Mouse (Mus musculus): ENCODE results near the gene Parvg. TPM values are rescaled to one million over a fixed set of nuclear protein-coding genes. Genes with fewer than 3 reads are reported as not detected.
A peak's percentile ranks its signal among the peaks of the same experiment; 100 is the strongest.
"Not testable (repeated sequence)": the region's sequence is repeated elsewhere in the genome, so short reads cannot be mapped to it uniquely, and the experiment has no call there.

Parvg gene
- 100 to 1,000 TPM in 3 of 26 experiments, 10 to 100 TPM in 23; 12.5 to 120 (median 49.7) TPM for total RNA-seq (2018; cell fraction: chromatin; rRNA removed)
- 10 to 100 TPM; 40.5 to 86.9 (median 62.3) TPM for total RNA-seq (2018; cell fraction: cytosol; rRNA removed)
- 10 to 100 TPM; 15.2 to 83.3 (median 47.6) TPM for total RNA-seq (2018; cell fraction: nucleus; rRNA removed)
- polyA plus RNA-seq (2018) = 52.4 to 63.9 TPM (median 59.6 TPM) in 3 replicates

DNA sequence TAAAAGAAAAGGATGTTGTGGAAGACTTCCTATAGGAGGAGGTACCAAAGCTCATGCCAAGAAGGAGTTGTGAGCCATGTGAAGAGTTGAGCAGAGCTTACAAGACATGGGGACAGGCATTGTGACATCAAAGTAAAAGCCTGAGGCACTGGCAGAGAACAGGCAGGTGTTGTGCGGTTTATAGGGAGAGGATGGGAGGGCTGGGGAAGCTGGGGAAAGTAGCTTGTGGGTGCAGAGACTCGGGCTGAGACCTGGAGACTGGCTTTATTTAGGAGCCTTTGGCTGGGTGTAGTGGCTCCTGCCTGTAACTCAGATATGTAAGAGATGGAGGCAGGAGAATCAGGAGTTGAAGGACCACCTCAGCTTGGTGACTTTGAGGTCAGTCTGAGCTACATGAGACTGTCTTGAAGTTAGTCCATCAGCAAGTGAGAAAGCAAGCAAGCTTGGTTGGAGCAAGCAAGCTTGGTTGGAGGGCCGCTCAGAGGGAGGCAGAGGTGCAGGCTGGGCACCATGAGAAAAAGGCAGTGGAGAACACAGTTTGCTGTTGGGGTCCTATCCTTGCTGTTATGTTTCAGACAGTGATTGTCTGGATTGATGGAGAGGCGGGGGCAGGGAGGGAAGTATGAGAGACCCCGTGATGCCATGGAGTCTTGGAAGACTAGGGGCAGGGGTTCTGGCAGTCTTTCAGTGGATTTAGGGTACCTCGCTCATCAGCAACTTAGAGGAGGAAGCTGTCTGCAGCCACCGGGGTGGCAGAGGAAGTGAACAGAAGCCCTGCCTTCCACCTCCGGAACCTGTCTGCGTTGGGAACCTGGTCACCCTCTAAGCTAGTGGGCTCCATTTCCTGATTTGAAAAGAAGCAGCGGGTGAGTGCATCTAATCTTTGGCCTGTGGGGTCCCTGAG, at the start of gene Parvg:
Gene Parvg (plus strand): TSS at position 61 of the 904 bp plus-strand sequence.
- WGBS (ENCODE audit: missing documents) = 21% methylated on average over 10 of the region's 10 CpGs
- Histone ChIP-seq H3K79me2 (ENCODE audit: inconsistent target) (peaks cover 10% of the 10 kb centered on the region; the same call in 1 of the 2 replicates), H3K36me3 (ENCODE audit: inconsistent target) (peaks cover 27% of the 10 kb centered on the region), H3K27ac (peak within 1 kb of the TSS; percentile 96), H3K4me3 (ENCODE audit: inconsistent target) (peak within 1 kb of the TSS; percentile 82)

DNA sequence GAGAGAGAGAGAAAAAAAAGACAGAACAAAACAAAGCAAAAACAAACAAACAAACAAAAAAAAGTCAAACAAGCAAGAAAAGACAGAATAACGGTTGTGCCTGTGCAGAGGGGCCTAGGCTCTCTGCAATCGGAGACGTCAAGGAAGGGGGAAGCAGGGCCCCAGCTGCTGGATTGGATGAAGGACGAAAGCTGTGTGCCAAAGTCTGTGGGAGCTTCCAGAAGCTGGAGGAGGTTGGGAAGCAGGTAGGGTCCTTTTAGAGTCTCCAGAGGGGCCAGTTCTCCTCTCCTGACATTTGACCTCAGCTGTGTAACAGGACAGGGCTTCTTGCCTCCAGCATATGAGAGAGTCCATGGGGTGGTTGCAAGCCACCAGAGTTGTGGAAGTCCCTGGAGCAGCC, 47.8 kb upstream of the Parvg start:
- Histone ChIP-seq H3K27ac (no peak overlapping the region), H3K79me2 (ENCODE audit: inconsistent target) (no peaks in the 10 kb centered on the region), H3K4me3 (ENCODE audit: inconsistent target) (no peak overlapping the region), H3K36me3 (ENCODE audit: inconsistent target) (peaks cover 14% of the 10 kb centered on the region; the same call in 1 of the 2 replicates)
- 94% methylated on average over 4 of the region's 4 CpGs for WGBS (ENCODE audit: missing documents)

DNA sequence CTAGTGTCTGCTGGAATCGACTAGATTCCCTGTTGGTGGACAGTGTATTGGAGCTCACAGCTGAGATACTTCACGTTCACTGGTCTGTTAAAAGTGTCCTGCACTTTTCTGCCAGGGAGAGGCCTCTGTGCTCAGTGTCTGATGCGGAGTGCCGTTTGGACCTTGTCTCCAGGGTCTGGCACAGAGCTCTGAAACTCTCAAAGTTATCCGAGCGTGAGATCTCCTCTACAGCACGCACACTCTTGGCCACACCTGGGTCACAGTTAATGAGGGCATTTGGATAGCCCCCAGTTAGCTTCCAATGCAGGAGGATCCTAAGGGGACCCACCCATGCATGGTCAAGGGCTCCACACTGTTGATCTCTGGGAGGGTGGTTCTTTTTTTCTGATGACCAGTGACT, 45.7 kb upstream of the Parvg start:
- Histone ChIP-seq H3K4me3 (ENCODE audit: inconsistent target) (no peak overlapping the region), H3K27ac (no peak overlapping the region), H3K36me3 (ENCODE audit: inconsistent target) (peaks cover 13% of the 10 kb centered on the region), H3K79me2 (ENCODE audit: inconsistent target) (no peaks in the 10 kb centered on the region)
- WGBS (ENCODE audit: missing documents) = 96% methylated on average over 7 of the region's 7 CpGs

DNA sequence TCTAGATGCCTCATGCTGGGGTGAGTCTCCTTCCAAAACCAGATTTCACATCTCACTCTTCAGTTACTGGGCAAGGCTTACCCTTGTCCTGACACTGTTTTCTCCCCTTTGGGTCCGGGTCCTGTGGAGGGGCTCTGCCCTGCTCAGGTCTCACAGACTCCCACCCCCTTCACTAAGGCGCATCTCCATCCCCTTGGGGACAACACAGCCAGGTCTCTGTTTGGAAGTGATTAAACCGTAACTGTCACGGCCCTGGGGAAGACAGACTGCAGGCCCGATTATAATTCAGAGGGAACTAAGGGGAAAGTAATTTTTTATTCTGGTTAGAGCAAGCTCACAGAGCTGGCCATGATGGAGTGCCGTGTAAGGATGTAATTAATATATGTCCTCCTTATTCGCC, 45.2 kb upstream of the Parvg start:
- WGBS (ENCODE audit: missing documents) = 92% methylated on average over 7 of the region's 7 CpGs
- H3K36me3 ChIP-seq (ENCODE audit: inconsistent target) = peaks cover 15% of the 10 kb centered on the region
- H3K79me2 ChIP-seq (ENCODE audit: inconsistent target) = no peaks in the 10 kb centered on the region
- no peak overlapping the region for H3K27ac ChIP-seq
- no peak overlapping the region for H3K4me3 ChIP-seq (ENCODE audit: inconsistent target)

DNA sequence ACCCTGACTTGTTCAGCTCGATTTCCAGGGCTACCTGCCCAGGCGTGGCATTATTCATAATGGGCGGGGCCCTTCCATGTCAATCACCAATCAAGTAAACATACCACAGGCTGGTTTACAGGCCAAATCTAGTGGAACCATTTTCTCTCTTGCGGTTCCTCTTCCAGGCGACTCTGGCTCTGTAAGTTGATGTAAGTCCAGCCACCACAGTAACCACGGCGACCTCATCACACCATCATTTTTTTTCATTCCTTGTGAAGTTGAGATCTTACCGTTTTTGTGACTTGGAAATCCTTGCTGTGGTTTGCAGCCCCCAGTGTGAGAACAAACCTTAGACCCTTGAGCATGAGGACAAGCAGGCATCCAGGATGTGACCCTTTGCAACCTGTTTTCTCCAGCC, 43.5 kb upstream of the Parvg start:
- no peak overlapping the region for H3K27ac ChIP-seq
- H3K36me3 ChIP-seq (ENCODE audit: inconsistent target) = peaks cover 15% of the 10 kb centered on the region
- 25% methylated on average over 8 of the region's 8 CpGs for WGBS (ENCODE audit: missing documents)
- no peak overlapping the region for H3K4me3 ChIP-seq (ENCODE audit: inconsistent target)
- H3K79me2 ChIP-seq (ENCODE audit: inconsistent target) = no peaks in the 10 kb centered on the region

DNA sequence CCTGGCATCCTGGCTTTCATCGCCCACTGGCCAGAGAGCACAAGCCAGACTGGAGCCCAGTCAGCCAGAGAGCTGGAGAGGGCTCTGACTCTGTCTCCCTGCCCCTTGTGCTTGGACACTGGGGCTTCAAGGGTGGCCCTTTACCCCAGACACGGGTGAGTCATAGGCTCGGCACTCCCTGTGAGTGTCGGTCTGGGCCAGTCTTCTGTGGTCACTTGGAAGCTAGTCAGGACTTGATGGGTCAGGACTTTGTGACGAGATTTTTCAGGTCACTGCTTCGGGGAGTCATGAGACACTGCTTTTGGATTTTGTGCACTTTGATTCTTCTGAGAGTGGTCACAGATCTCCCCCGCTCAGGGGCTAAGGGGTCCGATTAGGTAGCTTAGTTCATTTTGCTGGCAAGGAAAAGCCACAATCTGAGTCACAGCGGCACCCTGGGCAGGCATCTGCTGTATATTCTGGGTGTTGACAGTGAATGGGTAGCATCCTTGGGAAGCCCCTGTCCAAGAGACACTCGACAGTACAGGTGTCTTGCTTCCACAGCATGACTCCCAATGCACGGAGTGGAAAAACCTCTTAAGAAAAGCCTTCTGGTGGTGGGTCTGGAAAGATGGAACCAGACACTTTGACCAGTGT, 43.0 kb upstream of the Parvg start:
- WGBS (ENCODE audit: missing documents) = 79% methylated on average over 11 of the region's 11 CpGs
- Histone ChIP-seq H3K27ac (no peak overlapping the region), H3K4me3 (ENCODE audit: inconsistent target) (no peak overlapping the region), H3K79me2 (ENCODE audit: inconsistent target) (no peaks in the 10 kb centered on the region), H3K36me3 (ENCODE audit: inconsistent target) (peaks cover 15% of the 10 kb centered on the region)

DNA sequence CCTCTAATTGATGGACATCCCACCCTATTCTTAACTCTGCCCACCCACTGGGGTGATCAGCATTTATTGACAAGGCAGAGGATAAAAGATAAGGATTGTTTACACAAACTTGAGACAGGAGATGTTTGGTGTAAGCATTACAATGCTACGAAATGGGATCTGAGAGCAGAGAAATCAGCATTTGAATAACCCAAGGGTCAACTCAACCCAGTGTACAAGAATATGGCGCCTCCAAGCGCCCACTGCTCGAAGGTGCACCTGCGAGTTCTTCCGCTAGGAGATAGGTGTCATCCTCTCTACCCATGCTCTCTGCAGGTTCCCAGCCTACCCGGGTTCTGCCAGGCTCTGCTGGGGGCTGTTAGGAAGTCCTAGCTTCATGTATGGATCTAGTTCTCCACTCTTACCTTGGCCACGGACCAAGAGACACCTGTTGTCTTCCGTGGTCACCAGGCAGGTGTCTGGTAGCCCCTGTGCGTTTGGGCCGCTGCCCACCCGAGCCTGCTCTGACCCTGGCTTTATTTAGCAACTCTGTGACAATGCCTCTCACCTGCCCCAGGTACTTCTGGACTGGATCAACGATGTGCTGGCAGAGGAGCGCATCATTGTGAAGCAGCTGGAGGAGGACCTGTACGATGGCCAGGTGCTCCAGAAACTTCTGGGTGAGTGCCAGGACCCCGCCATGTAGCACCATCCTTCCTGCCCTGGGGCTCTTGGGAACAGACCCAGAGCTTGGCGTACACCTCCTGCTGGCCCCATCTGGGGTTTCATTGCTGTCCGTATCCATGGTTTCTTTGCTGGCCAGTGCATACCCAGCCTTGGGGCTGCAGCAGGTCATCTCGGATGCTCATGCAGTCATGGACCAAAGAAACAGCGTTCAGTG, 41.4 kb upstream of the Parvg start:
- H3K36me3 ChIP-seq (ENCODE audit: inconsistent target) = peaks cover 15% of the 10 kb centered on the region
- 93% methylated on average over 20 of the region's 20 CpGs for WGBS (ENCODE audit: missing documents)
- no peak overlapping the region for H3K4me3 ChIP-seq (ENCODE audit: inconsistent target)
- no peaks in the 10 kb centered on the region for H3K79me2 ChIP-seq (ENCODE audit: inconsistent target)
- H3K27ac ChIP-seq = no peak overlapping the region

DNA sequence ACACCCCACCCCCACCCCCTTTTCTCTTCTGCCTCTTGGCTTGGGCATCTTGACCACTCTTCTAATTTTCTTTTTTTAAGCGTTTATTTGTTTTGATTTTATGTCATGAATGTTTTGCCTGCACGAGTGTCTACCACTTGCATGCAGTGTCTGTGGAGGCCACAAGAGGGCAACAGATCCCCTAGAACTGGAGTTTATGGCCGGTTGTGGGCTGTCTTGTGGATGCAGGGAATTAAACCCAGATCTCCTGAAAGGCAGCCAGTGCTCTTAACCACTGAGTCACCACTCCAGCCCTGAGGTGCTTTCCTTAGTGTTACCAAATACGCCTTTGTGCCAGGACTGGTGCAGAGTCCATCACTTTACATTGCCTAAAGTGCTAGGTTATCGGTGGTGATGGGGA, 39.8 kb upstream of the Parvg start:
- Histone ChIP-seq H3K27ac (no peak overlapping the region), H3K4me3 (ENCODE audit: inconsistent target) (no peak overlapping the region), H3K79me2 (ENCODE audit: inconsistent target) (no peaks in the 10 kb centered on the region), H3K36me3 (ENCODE audit: inconsistent target) (peaks cover 20% of the 10 kb centered on the region)
- 60% methylated on average over 5 of the region's 5 CpGs for WGBS (ENCODE audit: missing documents)

DNA sequence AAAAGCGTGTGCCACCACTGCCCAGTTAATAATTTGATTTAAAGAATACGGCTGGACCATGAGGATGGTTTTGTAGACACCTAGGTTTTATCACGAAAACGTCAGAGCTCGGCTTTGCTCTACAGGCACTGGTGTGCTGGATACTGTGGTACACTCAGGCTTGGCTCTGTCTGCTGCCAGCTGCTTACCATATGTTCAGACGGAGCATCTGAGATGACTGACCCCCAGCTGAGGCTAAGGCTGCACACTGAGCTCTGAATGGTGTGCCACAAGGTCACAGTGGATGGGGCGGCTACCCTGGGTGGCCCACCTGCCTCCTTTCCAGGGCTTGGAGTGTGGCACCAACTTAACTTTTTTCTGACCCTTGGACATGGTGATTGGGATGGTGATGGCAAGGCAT, 38.4 kb upstream of the Parvg start:
- peaks cover 26% of the 10 kb centered on the region for H3K36me3 ChIP-seq (ENCODE audit: inconsistent target)
- H3K79me2 ChIP-seq (ENCODE audit: inconsistent target) = no peaks in the 10 kb centered on the region
- 96% methylated on average over 7 of the region's 7 CpGs for WGBS (ENCODE audit: missing documents)
- H3K27ac ChIP-seq = no peak overlapping the region
- no peak overlapping the region for H3K4me3 ChIP-seq (ENCODE audit: inconsistent target)

DNA sequence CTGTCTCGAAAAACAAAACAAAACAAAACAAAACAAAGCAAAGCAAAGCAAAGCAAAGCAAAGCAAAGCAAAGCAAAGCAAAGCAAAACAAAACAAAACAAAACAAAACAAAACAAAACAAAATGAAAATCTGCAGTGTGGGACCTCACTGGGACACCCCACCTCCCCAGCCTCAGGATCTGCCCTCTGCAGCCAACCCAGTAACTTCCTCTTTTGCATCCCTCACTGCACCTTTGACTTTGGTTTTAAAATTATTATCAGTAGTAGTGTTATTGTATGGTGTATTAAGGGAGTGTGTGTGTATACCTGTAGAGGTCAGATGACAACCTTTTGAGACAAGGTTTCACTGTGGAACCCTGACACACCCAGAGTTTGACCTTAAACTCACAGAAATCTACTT, 34.9 kb upstream of the Parvg start:
- H3K4me3 ChIP-seq (ENCODE audit: inconsistent target); H3K79me2 ChIP-seq (ENCODE audit: inconsistent target); H3K27ac ChIP-seq: not testable (repeated sequence)
- peaks cover 24% of the 10 kb centered on the region for H3K36me3 ChIP-seq (ENCODE audit: inconsistent target)
- WGBS (ENCODE audit: missing documents) = 100% methylated on average over 1 of the region's 1 CpGs

DNA sequence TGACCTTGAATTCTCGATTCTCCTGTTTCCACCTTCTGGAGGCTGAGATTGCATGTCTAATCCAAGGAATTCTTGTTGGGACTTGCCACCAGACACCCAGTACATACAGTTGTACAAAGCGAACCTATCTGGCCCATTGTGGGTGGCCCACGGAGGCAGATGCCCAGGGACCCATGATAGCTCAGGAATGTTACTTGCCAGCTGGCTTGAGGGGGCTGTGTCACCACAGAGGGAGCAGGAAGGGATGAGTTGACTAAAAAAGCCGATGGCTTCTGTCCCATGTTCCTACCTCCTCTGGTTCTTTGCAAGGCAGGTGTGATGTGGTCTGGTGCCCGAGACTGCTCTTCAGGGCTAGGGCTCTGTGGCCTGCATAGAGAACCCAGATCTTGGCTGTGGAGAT, 32.7 kb upstream of the Parvg start:
- Histone ChIP-seq H3K4me3 (ENCODE audit: inconsistent target) (no peak overlapping the region), H3K79me2 (ENCODE audit: inconsistent target) (no peaks in the 10 kb centered on the region), H3K27ac (no peak overlapping the region), H3K36me3 (ENCODE audit: inconsistent target) (peaks cover 33% of the 10 kb centered on the region)
- 98% methylated on average over 5 of the region's 5 CpGs for WGBS (ENCODE audit: missing documents)

DNA sequence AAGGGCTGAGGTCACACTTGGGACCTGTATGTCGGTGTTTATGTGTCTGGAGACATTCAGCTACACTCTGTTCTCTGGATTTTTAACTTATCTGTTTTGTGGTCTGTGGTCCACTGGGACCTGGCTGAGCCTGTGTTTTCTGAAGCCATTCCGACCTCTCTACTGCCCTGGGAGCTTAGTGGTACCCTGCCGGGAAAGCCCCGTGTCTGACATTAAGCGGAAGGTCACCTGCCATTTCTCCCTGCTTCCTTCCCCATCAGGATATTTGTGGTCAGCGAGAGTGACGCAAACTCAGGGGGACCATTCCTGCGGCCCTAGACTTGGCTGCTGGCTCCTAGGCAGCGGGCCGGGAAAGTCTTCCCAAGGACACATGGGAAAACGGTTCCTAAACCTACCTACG, 30.2 kb upstream of the Parvg start:
- Histone ChIP-seq H3K79me2 (ENCODE audit: inconsistent target) (no peaks in the 10 kb centered on the region), H3K36me3 (ENCODE audit: inconsistent target) (peaks cover 29% of the 10 kb centered on the region), H3K4me3 (ENCODE audit: inconsistent target) (no peak overlapping the region), H3K27ac (no peak overlapping the region)
- WGBS (ENCODE audit: missing documents) = 39% methylated on average over 12 of the region's 12 CpGs

DNA sequence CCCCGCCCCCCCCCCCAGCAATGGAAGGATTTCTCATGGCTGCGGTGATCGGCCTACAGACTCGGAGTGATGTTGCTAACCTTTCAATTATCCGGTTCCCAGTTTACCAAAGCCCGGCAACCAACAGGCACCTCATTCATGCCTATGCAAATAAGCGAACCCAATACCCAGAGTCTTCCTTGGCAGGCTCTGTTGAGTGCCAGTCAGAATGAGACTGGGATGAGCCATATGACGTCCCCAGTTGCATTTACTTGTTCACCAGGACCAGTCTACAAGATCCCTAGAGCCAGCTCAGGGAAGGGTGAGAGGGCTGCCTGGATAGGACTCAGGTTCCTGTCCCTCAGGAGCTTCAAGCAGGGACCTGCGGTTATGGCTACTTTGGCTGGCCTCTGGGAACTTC, 29.4 kb upstream of the Parvg start:
- no peak overlapping the region for H3K4me3 ChIP-seq (ENCODE audit: inconsistent target)
- no peaks in the 10 kb centered on the region for H3K79me2 ChIP-seq (ENCODE audit: inconsistent target)
- H3K36me3 ChIP-seq (ENCODE audit: inconsistent target) = peaks cover 29% of the 10 kb centered on the region
- no peak overlapping the region for H3K27ac ChIP-seq
- 98% methylated on average over 5 of the region's 9 CpGs for WGBS (ENCODE audit: missing documents)

DNA sequence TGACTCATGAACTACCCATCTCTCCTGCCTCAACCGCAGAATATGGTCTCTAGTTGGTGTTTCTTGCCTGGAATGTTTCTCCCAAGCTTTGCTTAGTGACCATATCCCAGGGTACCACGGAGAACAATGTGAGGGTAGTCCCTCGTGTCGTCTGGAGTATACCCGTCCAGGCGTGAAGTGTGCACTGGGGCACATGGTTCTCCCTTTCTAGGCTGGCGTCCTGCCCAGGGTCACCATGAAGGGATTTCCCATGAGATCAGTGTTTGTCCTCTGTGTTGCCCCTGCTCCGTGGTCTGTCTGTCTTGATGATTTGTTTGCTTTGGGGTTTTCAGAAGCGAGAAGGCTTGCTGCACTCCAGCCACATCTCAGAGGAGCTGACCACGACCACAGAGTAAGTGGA, 28.6 kb upstream of the Parvg start:
- 79% methylated on average over 10 of the region's 10 CpGs for WGBS (ENCODE audit: missing documents)
- H3K36me3 ChIP-seq (ENCODE audit: inconsistent target) = peaks cover 25% of the 10 kb centered on the region
- H3K27ac ChIP-seq = no peak overlapping the region
- H3K79me2 ChIP-seq (ENCODE audit: inconsistent target) = no peaks in the 10 kb centered on the region
- no peak overlapping the region for H3K4me3 ChIP-seq (ENCODE audit: inconsistent target)

Data from macrophage (primary cell).